Mouse (Mus musculus): ENCODE measurements around the gene Ercc8. TPM values are rescaled to one million over a fixed set of nuclear protein-coding genes. Genes with fewer than 3 reads are reported as not detected.

Gene Ercc8
- total and polyA plus RNA-seq, 3 experiments = 15.9 to 22.2 TPM; not detected in 1

- no peak for DNase-seq (ENCODE audit: low read depth, low spot score)
- H3K79me2 ChIP-seq (ENCODE audit: control insufficient read depth, insufficient read depth, low read length, poor library complexity) = no peaks in the 10 kb centered on the region
- H3K4me1 ChIP-seq (ENCODE audit: control insufficient read depth in 1 of 2, insufficient read depth in 2 of 2, low read length in 2 of 2) = peaks cover 4 to 8% of the 10 kb centered on the region in 2 experiments; a peak in 3 of 4 replicates
- peaks cover 0 to 4% of the 10 kb centered on the region in 2 experiments; a peak in 2 of 4 replicates for H3K36me3 ChIP-seq (ENCODE audit: control insufficient read depth in 1 of 2, insufficient read depth in 2 of 2, low read length in 2 of 2)
- H3K4me3 ChIP-seq (ENCODE audit: control insufficient read depth in 1 of 2, insufficient read depth in 1 of 2, low read depth in 2 of 2, low read length in 2 of 2) = no peak overlapping the region
- TF ChIP-seq GABPA (IDR thresholded peaks at IDR 0.05; ENCODE audit: low read depth, low read length) = no peak
- no peak for TF ChIP-seq POLR2AphosphoS2 (IDR thresholded peaks at IDR 0.05; ENCODE audit: low read length)
- TF ChIP-seq SIN3A (IDR thresholded peaks at IDR 0.05; ENCODE audit: low read length) = no peak
- TF ChIP-seq UBTF (IDR thresholded peaks at IDR 0.05; ENCODE audit: borderline replicate concordance, insufficient read depth, low read depth, low read length) = no peak
- TF ChIP-seq MYB (IDR thresholded peaks at IDR 0.05; ENCODE audit: low read depth, low read length) = no peak
- TF ChIP-seq CTCF (IDR thresholded peaks at IDR 0.05 in 2 of 3, conservative IDR thresholded peaks at IDR 0.05 in 1 of 3; ENCODE audit: control insufficient read depth in 1 of 3, insufficient read depth in 1 of 3, low read depth in 2 of 3, low read length in 3 of 3, poor library complexity in 1 of 3, severe bottlenecking in 1 of 3) = no peak
- TF ChIP-seq MAFK (IDR thresholded peaks at IDR 0.05; ENCODE audit: borderline replicate concordance, low read depth, low read length) = no peak
- no peak for TF ChIP-seq USF2 (IDR thresholded peaks at IDR 0.05; ENCODE audit: borderline replicate concordance in 1 of 2, insufficient read depth in 1 of 2, low read depth in 1 of 2, low read length in 2 of 2)
- TF ChIP-seq POLR2AphosphoS5 (IDR thresholded peaks at IDR 0.05; ENCODE audit: borderline replicate concordance, low read depth, low read length) = no peak
- TF ChIP-seq ZMIZ1 (IDR thresholded peaks at IDR 0.05; ENCODE audit: low read depth, low read length) = no peak
- TF ChIP-seq MAZ (IDR thresholded peaks at IDR 0.05; ENCODE audit: low read depth, low read length) = no peak
- TF ChIP-seq KAT2A (conservative IDR thresholded peaks at IDR 0.05; ENCODE audit: low read depth, low read length) = no peak
- TF ChIP-seq RCOR1 (IDR thresholded peaks at IDR 0.05; ENCODE audit: low read depth, low read length) = no peak
- no peak for TF ChIP-seq BHLHE40 (IDR thresholded peaks at IDR 0.05; ENCODE audit: borderline replicate concordance, low read depth, low read length)
- TF ChIP-seq EP300 (IDR thresholded peaks at IDR 0.05; ENCODE audit: low read depth in 1 of 2, low read length in 2 of 2) = no peak
- no peak for TF ChIP-seq ZC3H11A (IDR thresholded peaks at IDR 0.05; ENCODE audit: low read depth, low read length)
- H3K27ac ChIP-seq (ENCODE audit: control insufficient read depth, low read depth, low read length) = no peak overlapping the region
- no peaks in the 10 kb centered on the region for H3K9me3 ChIP-seq (replicated peaks; ENCODE audit: insufficient read depth, low read length)
- H3K9ac ChIP-seq (ENCODE audit: control insufficient read depth, low read depth, low read length, poor library complexity, severe bottlenecking) = no peak overlapping the region
- H3K27me3 ChIP-seq (ENCODE audit: control insufficient read depth in 1 of 2, insufficient read depth in 2 of 2, low read length in 2 of 2) = no peaks in the 10 kb centered on the region; a peak in 1 of 4 replicates
These were observed 49.6 kb downstream of the Ercc8 start for GRCm38 (mm10) chr13:108208090-108208489.

- peaks cover 0 to 8% of the 10 kb centered on the region in 2 experiments; a peak in 2 of 4 replicates for H3K36me3 ChIP-seq (ENCODE audit: control insufficient read depth in 1 of 2, insufficient read depth in 2 of 2, low read length in 2 of 2)
- no peaks in the 10 kb centered on the region for H3K9me3 ChIP-seq (replicated peaks; ENCODE audit: insufficient read depth, low read length)
- H3K4me3 ChIP-seq (ENCODE audit: control insufficient read depth in 1 of 2, insufficient read depth in 1 of 2, low read depth in 2 of 2, low read length in 2 of 2) = no peak overlapping the region
- peaks cover 4 to 8% of the 10 kb centered on the region in 2 experiments; a peak in 3 of 4 replicates for H3K4me1 ChIP-seq (ENCODE audit: control insufficient read depth in 1 of 2, insufficient read depth in 2 of 2, low read length in 2 of 2)
- no peak for DNase-seq (ENCODE audit: low read depth, low spot score)
- TF ChIP-seq MAFK (IDR thresholded peaks at IDR 0.05; ENCODE audit: borderline replicate concordance, low read depth, low read length) = no peak
- TF ChIP-seq POLR2AphosphoS5 (IDR thresholded peaks at IDR 0.05; ENCODE audit: borderline replicate concordance, low read depth, low read length) = no peak
- TF ChIP-seq GABPA (IDR thresholded peaks at IDR 0.05; ENCODE audit: low read depth, low read length) = no peak
- no peak for TF ChIP-seq MAZ (IDR thresholded peaks at IDR 0.05; ENCODE audit: low read depth, low read length)
- no peaks in the 10 kb centered on the region for H3K79me2 ChIP-seq (ENCODE audit: control insufficient read depth, insufficient read depth, low read length, poor library complexity)
- peaks cover 2 to 7% of the 10 kb centered on the region in 2 experiments; a peak in 3 of 4 replicates for H3K27me3 ChIP-seq (ENCODE audit: control insufficient read depth in 1 of 2, insufficient read depth in 2 of 2, low read length in 2 of 2)
- H3K9ac ChIP-seq (ENCODE audit: control insufficient read depth, low read depth, low read length, poor library complexity, severe bottlenecking) = no peak overlapping the region
- H3K27ac ChIP-seq (ENCODE audit: control insufficient read depth, low read depth, low read length) = no peak overlapping the region
These were observed 52.4 kb downstream of the Ercc8 start for GRCm38 (mm10) chr13:108210960-108211359.
